Mouse (Mus musculus) ovary, adult 18-20 months (tissue): ENCODE results near the gene Wnt3a.

Source experiments
- DNase-seq: peaks from one replicate; pipeline ENCODE4 v3.0.0; 2022; ENCODE audit warnings: low spot score, mixed read lengths

The Wnt3a gene

GRCm38 (mm10) chr11:59262308-59262707 lies 28.2 kb downstream of the Wnt3a start:
- no peak for DNase-seq

DNA sequence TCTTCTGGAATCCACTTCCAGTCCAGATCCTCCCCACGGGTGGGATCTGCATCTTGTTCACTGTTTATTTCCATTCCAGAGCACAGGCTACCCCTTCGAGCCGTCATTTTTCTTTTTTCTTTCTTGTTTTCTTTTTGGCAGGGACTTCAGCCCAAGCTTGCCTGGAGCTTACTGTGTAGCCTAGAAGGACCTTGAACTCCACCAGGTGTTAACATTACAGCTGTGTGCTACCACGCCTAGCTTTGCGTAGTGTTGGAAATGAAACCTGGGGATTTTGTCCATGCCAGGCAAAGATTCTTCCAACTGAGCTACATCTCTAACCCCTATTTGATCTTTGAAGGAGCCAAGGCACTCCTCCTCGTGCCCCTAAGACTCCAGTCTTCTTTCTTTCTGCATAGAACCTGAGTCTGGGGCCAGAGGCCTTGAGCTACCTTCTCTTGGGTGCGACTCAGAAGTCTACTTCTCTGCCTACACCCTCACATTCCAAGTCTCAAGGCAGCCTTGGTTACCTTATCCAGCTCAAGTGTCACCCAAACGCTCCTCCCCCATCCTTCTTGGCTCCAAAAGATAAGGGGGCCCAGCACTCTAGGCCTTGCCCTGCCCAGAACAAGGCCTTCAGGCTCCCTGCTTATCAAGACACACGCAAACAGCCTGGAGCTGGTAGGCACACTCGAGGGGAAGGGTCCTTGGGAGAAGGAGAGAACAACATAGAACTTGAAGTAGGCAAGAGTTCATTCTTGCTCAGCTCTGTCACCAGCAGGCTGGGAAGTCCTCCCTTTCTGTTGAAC lies 29.7 kb downstream of the Wnt3a start:
- DNase-seq, result peak; percentile 76

GRCm38 (mm10) chr11:59259647-59260046 lies 30.9 kb downstream of the Wnt3a start:
- DNase-seq, result no peak

DNA sequence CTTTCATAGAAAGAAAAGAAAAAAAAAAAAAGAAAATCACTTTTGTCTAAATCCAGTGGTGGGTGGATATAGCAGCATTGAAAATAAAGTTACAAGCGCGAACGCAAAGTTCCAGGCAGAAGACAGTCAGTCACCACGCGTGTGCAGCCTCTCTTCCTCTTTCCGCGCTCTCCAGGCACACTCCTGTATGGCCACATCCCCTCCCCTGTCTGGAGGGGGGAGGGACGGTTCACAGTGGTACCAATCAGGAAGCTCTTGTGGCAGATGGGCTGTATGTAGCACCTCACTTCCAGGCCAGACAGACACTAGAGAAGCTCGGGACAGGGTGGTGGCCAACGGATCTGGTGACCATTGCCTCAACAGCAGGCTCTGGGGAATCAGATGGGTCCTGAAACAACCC lies 42.5 kb downstream of the Wnt3a start:
- no peak for DNase-seq

GRCm38 (mm10) chr11:59243856-59244255 lies 46.7 kb downstream of the Wnt3a start:
- no peak for DNase-seq

DNA sequence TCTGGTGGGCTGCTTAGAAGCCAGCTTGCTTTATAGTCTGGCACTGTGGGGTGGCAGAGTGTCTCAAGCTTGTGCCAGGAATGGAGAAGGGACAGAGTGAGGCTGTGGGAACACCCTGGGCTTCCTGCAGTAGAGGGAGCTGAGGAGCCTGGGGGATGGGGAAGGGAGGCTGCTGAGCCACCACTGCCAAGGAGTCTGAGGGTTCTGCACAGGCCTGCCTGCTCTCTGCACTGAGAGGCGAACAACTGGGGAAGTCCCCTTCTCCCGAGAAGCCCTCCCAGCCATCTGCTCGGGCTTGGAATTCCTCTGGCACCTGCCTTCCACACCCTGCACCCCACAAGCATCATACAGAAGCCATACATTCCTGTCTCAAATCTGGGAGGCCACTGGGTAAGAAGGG lies 48.7 kb downstream of the Wnt3a start:
- no peak for DNase-seq

DNA sequence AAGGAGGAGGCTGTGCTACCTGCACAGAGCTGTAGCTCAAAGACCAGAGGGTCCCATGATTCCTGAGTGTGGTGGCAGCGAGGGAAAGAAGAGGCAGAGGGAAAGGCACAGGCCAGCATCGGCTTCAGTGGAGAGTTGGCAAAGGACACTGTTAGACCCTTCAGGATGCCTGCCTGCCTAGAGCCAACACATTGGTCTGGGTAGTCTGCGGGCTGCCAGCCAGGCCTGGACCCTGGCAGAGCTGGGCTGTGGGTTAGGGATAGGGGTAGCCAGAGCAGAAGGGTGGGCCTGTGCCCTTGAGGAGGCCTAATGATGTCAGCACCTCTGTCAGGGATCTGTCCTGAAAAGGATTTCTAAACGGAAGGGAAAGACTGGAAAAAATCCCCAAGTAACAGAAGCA lies 50.8 kb downstream of the Wnt3a start:
- DNase-seq, result no peak

DNA sequence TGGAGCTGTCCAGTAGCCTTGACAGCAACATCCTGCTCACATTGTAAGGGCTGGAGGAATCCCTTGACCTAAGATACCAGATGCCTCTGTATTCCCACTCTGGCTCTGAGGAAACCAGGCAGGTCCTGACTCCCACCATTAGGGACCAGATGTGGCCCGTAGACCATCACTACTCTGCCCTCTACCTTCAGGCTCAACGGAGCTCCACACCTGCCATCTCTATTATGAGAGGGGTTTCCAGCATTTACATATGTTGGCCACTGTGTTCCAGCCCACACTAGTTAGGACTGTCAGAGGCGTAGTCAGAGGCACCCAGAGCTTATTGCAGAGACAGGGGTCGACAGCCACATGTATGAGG lies 51.1 kb downstream of the Wnt3a start:
- no peak for DNase-seq

DNA sequence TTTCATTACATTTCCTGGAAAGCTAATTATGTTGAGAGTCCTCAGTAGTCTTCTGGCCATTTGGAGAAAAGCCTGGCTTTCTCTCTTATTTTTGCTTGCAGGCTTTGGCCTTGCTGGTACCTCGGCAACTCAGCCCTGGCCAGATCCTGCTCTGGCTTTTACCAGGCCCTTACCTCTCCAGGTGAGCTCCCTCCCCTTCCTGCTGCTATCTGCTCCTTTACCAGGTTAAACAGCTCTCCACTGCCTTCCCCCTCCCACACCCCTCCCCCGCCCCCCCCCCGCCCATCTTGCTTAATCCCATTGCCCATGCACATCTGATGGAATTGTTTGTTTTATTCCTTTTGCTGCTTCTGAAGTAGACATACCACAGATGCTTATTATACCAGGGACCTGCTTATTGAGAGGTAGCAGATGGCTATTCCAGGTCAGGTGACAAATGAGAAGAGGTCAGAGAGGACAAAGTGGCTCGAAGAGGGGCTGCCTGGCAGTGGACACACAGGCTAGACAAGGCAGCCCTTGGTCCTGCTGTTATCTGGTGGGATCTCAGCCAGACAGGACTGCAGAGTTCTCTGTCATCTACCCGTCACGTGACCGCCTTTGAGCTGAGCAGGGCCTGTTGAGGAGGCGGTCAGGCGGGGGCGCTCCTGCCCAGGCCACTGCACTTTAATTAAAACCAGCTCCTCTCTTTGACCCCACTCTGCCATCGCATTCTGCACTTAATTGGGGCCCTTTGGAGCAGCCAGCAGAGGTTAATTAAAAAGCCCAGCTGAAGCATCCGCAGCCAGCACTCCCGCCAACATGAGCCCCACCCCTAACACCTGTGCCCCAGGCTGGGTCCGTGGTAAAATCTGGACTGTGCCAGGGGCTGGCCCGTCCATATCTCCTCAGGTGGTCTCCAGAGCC lies 51.8 kb downstream of the Wnt3a start:
- DNase-seq, result peak; percentile 61

GRCm38 (mm10) chr11:59232797-59233196 lies 57.8 kb downstream of the Wnt3a start:
- no peak for DNase-seq

GRCm38 (mm10) chr11:59230144-59230760 lies 60.3 kb downstream of the Wnt3a start:
- no peak for DNase-seq

GRCm38 (mm10) chr11:59228122-59228953 lies 62.2 kb downstream of the Wnt3a start, which contains the start of gene Arf1:
Gene Arf1, minus strand, starts transcription at chr11:59228270.
- peak; percentile 94 for DNase-seq

DNA sequence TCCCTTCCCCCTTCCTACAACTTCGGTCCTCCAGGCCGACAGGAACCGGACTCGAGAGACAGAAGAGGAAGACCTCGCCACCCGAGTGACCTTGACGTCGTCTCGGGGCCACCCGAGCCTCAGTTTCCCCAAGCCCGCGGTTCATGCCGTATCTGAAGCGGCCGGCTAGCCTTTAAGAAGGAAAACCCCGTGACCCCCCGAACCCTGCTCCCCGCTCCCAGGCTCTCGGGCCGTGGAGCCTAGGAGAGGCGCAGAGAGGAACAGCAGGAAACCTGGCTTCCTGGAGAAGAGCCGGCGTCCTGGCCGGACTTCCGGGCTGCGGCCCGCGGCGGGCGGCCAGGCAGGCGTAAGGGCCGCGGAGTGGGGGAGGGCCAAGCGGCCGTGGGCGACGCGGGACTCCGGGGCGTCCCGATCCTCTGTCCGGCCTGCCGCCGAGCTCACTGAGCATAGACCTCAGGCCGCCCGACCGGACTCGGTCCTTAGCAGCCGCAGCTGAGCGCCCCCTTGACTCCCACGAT lies 62.9 kb downstream of the Wnt3a start:
- DNase-seq, result no peak

DNA sequence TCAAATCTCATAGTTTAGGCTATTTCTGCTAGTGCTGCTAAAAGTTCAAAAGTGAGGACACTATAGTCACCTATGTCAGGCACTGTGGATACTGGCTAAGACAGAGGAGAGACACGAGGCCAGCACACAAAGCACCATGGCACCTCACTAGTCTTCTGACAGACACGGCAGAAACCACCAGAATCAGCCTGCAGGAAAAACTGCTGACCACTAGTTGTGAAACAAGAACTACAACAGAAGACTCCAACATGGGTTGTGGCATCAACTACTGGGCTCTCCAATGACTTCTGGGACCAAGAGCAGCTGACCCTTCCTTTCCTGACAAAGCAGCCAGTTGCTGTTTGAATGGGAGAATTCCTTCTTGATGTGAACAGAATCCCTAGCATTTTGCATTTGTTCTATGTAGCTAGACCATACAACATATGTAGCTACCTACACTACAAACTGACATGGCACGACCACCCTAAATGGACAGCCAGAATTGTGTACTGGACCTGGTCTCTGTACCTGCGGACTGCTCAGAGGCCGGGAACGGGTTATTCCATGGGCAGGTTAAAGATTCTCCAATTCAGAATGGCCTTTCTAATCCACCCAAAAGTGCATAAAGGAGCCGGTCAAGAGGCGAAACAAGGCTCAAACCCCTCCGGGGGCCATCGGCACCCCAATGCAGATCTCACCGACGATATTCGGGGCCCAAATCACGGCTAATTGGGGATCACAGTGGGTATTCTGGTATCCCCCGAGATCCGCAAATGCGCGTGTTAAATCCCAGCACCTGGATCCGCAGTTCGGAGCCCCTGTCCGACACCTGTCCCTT lies 63.6 kb downstream of the Wnt3a start:
- DNase-seq, result no peak

- no peak for DNase-seq
Observed at GRCm38 (mm10) chr11:59226251-59226650, 64.3 kb downstream of the Wnt3a start.

DNA sequence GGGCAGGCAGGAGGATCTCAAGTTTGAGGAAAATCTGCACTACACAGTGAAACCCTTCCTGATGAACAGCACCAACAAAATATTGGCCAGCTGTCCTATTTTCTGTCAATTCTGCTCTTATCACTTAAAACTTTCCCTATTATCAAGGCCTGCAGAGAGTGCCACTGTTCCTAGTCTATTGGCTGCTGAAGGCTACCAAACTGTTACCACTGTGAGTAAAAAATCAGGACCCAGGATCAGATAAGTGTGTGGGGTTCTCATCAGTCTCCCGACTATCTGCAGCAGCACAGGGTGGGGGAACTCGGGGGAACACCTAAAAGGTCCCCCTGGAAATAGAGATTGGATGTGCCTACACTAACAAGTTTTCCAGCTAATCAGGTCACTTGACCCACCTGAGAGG lies 65.4 kb downstream of the Wnt3a start:
- no peak for DNase-seq

- no peak for DNase-seq
Observed at GRCm38 (mm10) chr11:59224470-59224869, 66.1 kb downstream of the Wnt3a start.

DNA sequence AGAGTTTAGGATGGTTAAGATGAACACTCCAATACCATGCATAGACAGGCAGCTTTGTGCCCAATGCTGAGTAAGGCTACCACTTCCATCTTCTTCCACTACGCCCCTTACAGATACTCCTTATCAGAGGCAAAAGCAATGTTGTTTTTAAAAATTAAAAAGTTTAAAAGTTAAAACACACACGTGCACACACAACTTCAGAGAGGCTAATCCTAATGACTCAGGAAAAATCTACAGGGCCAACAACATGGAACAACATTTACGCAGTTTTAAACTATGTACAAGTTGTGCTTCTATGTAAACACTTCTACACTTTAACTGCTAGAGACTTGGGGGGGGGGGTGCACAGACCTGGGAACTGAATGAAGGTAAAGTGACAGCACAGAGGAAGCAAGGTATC lies 66.5 kb downstream of the Wnt3a start:
- no peak for DNase-seq

DNA sequence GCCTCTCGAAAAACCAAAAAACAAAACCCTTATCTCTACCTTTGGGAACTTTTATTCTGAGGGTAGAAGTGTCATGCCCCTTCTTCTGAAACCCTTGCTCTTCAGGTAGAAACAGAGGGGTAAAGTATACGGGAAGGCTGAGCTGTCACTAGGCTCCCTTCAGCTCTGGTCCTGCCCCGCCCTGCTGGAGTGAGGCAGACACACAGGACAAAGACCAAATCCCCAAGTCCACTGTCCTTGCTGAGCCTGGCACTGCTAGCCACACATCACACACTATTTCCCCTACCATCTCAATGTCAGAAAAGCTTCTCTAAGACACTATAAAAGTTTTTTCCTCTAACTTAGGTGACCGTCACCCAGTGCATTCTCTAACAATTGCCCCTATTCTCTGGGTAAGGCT lies 68.2 kb downstream of the Wnt3a start:
- no peak for DNase-seq

DNA sequence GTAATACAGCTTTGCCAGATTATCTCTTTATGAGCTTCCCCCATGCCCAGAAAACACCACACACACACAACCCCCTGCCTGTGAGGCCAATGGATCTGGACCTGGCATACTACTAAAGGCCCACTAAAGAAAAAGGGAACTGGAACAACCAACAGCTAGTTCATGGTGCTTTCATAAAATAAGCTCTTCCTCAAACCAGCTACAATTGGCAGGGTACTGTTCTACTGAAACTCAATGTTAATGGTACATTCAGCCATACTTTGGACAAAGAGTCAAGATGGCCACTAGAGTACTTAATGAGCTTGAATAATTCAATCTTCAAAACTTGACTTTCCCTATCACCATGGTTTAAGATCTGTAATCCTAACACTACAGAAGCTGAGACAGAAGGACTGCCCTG lies 68.9 kb downstream of the Wnt3a start:
- DNase-seq, result no peak

DNA sequence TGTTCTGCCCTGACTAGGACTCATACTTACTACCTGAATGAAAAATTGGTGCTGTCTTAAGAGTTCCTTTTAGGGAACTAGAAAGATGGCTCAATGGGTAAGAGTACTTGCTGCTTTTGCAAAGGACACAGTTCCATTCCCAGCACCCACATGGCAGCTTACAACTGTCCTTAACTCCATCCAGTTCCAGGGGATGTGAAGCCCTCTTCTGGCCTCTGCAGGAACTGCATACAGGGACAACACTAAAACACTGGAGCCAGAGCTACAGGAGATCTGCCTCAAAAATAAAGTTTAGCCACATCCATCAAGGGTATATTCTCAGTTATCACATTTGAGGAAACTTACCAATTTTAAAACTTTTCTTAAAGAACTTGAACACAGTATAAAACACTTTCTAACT lies 71.5 kb downstream of the Wnt3a start:
- no peak for DNase-seq
